Mouse (Mus musculus): ENCODE data around the gene Cartpt. TPM values are rescaled to one million over a fixed set of nuclear protein-coding genes. Genes with fewer than 3 reads are reported as not detected.
A peak's percentile ranks its signal among the peaks of the same experiment; 100 is the strongest.
"Not testable (repeated sequence)": the region's sequence is repeated elsewhere in the genome, so short reads cannot be mapped to it uniquely, and the experiment has no call there.

Cartpt gene
- polyA plus RNA-seq, 1 experiment from 2014 or later = 32.2 TPM

GRCm38 (mm10) chr13:99899670-99900556, 978 bp downstream of the Cartpt start:
- no peak; the same call in 1 of the 2 replicates for ATAC-seq (ENCODE audit: low FRiP score, low read depth)
- 4% methylated on average over 38 of the region's 38 CpGs for WGBS

GRCm38 (mm10) chr13:99898816-99899215, 2.1 kb downstream of the Cartpt start:
- peaks cover 40% of the 10 kb centered on the region for H3K27me3 ChIP-seq
- 23% methylated on average over 14 of the region's 14 CpGs for WGBS
- no peak for ATAC-seq (ENCODE audit: low FRiP score, low read depth)

More at GRCm38 (mm10) chr13:99899670-99900556, 978 bp downstream of the Cartpt start:
- Histone ChIP-seq H3K36me3 (no peaks in the 10 kb centered on the region), H3K4me2 (peak overlapping the region; percentile 80), H3K27me3 (peaks cover 40% of the 10 kb centered on the region), H3K9ac (peak overlapping the region; percentile 35; the same call in 1 of the 2 replicates), H3K4me3 (peak overlapping the region; percentile 43), H3K9me3 (no peaks in the 10 kb centered on the region), H3K27ac (replicated peaks) (no peak overlapping the region), H3K4me1 (replicated peaks) (peaks cover 16% of the 10 kb centered on the region)

GRCm38 (mm10) chr13:99885636-99886035, 15.3 kb downstream of the Cartpt start:
- Histone ChIP-seq H3K27me3 (no peaks in the 10 kb centered on the region), H3K4me2 (no peak overlapping the region), H3K4me1 (replicated peaks) (no peaks in the 10 kb centered on the region), H3K9me3 (no peaks in the 10 kb centered on the region), H3K9ac (no peak overlapping the region), H3K4me3 (no peak overlapping the region), H3K27ac (replicated peaks) (no peak overlapping the region), H3K36me3 (no peaks in the 10 kb centered on the region)
- WGBS = 79% methylated on average over 6 of the region's 6 CpGs
- no peak for ATAC-seq (ENCODE audit: low FRiP score, low read depth)

More at GRCm38 (mm10) chr13:99898816-99899215, 2.1 kb downstream of the Cartpt start:
- Histone ChIP-seq H3K9me3 (no peaks in the 10 kb centered on the region), H3K4me1 (replicated peaks) (peaks cover 16% of the 10 kb centered on the region), H3K4me3 (no peak overlapping the region), H3K36me3 (no peaks in the 10 kb centered on the region), H3K9ac (no peak overlapping the region), H3K4me2 (no peak overlapping the region), H3K27ac (replicated peaks) (no peak overlapping the region)

DNA sequence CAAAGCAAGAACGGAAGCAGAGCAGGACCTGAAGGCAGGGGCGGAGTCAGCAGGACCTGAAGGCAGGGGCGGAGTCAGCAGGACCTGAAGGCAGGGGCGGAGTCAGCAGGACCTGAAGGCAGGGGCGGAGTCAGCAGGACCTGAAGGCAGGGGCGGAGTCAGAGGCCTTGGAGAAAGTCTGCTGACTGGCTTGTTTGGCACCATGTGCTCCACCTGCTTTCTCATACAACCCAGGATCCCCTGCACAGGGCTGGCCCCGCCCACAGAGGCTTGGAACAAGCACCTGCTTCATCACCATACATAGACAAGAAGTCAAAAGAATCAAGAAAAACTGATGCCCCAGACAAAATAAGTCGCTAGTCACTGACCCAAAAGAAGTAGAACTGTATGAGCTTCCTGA, 19.1 kb downstream of the Cartpt start:
- not testable (repeated sequence) for ATAC-seq (ENCODE audit: low FRiP score, low read depth); H3K9me3 ChIP-seq; H3K9ac ChIP-seq; H3K4me3 ChIP-seq; H3K27me3 ChIP-seq; H3K4me1 ChIP-seq (replicated peaks); H3K36me3 ChIP-seq; H3K4me2 ChIP-seq; H3K27ac ChIP-seq (replicated peaks)
- 73% methylated on average over 8 of the region's 8 CpGs for WGBS

DNA sequence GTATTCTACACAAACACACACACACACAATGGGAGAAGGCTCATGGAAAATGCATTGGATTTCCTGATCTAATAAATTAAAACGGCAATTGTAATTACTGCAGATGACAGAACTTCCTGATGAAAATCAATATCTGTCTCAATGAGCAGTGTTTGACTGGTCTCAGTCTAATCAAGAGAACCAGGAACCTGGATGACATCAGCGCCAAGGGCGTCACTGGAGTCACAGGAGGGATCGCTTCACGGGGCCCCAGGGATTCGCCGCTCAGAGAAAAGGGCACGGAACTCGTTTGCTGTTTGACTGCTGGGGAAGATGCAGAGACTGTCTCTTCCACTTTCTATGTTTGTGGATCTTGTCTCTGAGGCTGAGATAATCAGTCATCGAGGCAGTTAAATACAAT, 21.2 kb downstream of the Cartpt start:
- no peak overlapping the region for H3K27ac ChIP-seq (replicated peaks)
- no peaks in the 10 kb centered on the region; the same call in 1 of the 2 replicates for H3K4me1 ChIP-seq (replicated peaks)
- H3K4me3 ChIP-seq = no peak overlapping the region
- no peak overlapping the region for H3K9ac ChIP-seq
- WGBS = 59% methylated on average over 10 of the region's 10 CpGs
- no peaks in the 10 kb centered on the region for H3K9me3 ChIP-seq
- ATAC-seq (ENCODE audit: low FRiP score, low read depth) = no peak
- H3K36me3 ChIP-seq = no peaks in the 10 kb centered on the region
- H3K4me2 ChIP-seq = no peak overlapping the region
- no peaks in the 10 kb centered on the region for H3K27me3 ChIP-seq

- Histone ChIP-seq H3K27me3 (no peaks in the 10 kb centered on the region), H3K36me3 (no peaks in the 10 kb centered on the region), H3K4me3 (no peak overlapping the region), H3K4me2 (no peak overlapping the region), H3K9ac (no peak overlapping the region), H3K4me1 (replicated peaks) (no peaks in the 10 kb centered on the region), H3K27ac (replicated peaks) (no peak overlapping the region), H3K9me3 (no peaks in the 10 kb centered on the region)
- WGBS = 94% methylated on average over 1 of the region's 1 CpGs
- ATAC-seq (ENCODE audit: low FRiP score, low read depth) = no peak
Measured at GRCm38 (mm10) chr13:99872059-99872458, 28.8 kb downstream of the Cartpt start.

DNA sequence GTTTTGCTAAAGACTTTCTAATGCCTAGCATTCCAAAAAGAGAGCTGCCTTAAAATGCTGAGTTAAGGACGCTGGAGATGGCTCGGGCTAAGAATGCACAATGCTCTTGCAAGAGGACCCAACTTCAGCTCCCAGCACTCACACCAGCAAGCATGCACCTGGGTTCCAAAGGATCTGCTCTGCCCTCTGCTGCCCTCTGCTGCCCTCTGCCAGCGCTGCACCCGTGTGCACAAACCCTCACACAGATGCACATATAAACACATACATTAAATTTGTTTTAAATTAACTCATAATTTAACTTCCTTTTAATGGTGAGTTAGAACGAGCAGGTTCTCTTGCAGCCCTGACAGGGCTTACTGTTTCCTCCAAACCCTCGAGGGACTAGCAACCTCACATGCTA, 32.5 kb downstream of the Cartpt start:
- no peak for ATAC-seq (ENCODE audit: low FRiP score, low read depth)
- Histone ChIP-seq H3K36me3 (no peaks in the 10 kb centered on the region), H3K4me1 (replicated peaks) (no peaks in the 10 kb centered on the region), H3K9me3 (no peaks in the 10 kb centered on the region), H3K4me2 (no peak overlapping the region), H3K4me3 (no peak overlapping the region), H3K27ac (replicated peaks) (no peak overlapping the region), H3K9ac (no peak overlapping the region), H3K27me3 (no peaks in the 10 kb centered on the region)
- 93% methylated on average over 6 of the region's 6 CpGs for WGBS

DNA sequence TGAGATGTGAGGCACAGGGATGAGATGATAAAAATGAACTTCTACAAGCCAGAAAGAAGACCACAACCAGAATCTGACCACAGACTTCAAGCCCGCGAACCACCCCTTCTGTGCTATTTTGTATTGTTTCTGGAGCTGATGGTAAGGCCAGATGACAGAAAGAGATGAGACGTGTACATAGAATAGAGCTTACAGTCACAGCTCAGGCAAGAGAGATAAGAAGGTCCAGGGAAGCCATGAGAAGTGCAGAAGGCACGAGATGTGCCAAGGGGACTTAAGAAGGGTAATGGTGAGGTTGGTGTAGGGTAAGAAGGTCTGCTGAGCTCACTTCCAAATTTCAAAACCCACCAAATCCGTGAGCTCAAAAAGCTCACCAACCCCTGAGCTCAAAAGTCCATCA, 36.6 kb downstream of the Cartpt start:
- Histone ChIP-seq H3K27me3 (no peaks in the 10 kb centered on the region), H3K4me3 (no peak overlapping the region), H3K4me2 (no peak overlapping the region), H3K9ac (no peak overlapping the region), H3K4me1 (replicated peaks) (no peaks in the 10 kb centered on the region), H3K27ac (replicated peaks) (no peak overlapping the region), H3K36me3 (no peaks in the 10 kb centered on the region), H3K9me3 (no peaks in the 10 kb centered on the region)
- no peak for ATAC-seq (ENCODE audit: low FRiP score, low read depth)
- WGBS = 83% methylated on average over 5 of the region's 5 CpGs

GRCm38 (mm10) chr13:99860670-99861069, 40.2 kb downstream of the Cartpt start:
- H3K27me3 ChIP-seq = no peaks in the 10 kb centered on the region
- no peak overlapping the region for H3K9ac ChIP-seq
- WGBS = 96% methylated on average over 3 of the region's 3 CpGs
- no peak overlapping the region for H3K27ac ChIP-seq (replicated peaks)
- no peak overlapping the region for H3K4me2 ChIP-seq
- no peaks in the 10 kb centered on the region for H3K4me1 ChIP-seq (replicated peaks)
- H3K4me3 ChIP-seq = no peak overlapping the region
- H3K36me3 ChIP-seq = no peaks in the 10 kb centered on the region
- no peak for ATAC-seq (ENCODE audit: low FRiP score, low read depth)
- no peaks in the 10 kb centered on the region for H3K9me3 ChIP-seq

- no peak overlapping the region for H3K4me3 ChIP-seq
Measured at GRCm38 (mm10) chr13:99859082-99859481, 41.8 kb downstream of the Cartpt start.

GRCm38 (mm10) chr13:99857879-99858278, 43.0 kb downstream of the Cartpt start:
- 70% methylated on average over 2 of the region's 2 CpGs for WGBS
- H3K4me3 ChIP-seq = no peak overlapping the region
- H3K27ac ChIP-seq (replicated peaks) = no peak overlapping the region
- H3K9me3 ChIP-seq = no peaks in the 10 kb centered on the region
- H3K4me1 ChIP-seq (replicated peaks) = no peaks in the 10 kb centered on the region
- no peak overlapping the region for H3K9ac ChIP-seq
- no peaks in the 10 kb centered on the region for H3K27me3 ChIP-seq
- ATAC-seq (ENCODE audit: low FRiP score, low read depth) = no peak
- H3K36me3 ChIP-seq = no peaks in the 10 kb centered on the region
- H3K4me2 ChIP-seq = no peak overlapping the region

More at GRCm38 (mm10) chr13:99859082-99859481, 41.8 kb downstream of the Cartpt start:
- Histone ChIP-seq H3K27me3 (no peaks in the 10 kb centered on the region), H3K36me3 (no peaks in the 10 kb centered on the region), H3K9ac (no peak overlapping the region), H3K27ac (replicated peaks) (no peak overlapping the region), H3K9me3 (no peaks in the 10 kb centered on the region), H3K4me1 (replicated peaks) (no peaks in the 10 kb centered on the region), H3K4me2 (no peak overlapping the region)
- ATAC-seq (ENCODE audit: low FRiP score, low read depth) = peak; percentile 48; the same call in 1 of the 2 replicates
- 6% methylated on average over 1 of the region's 1 CpGs for WGBS

DNA sequence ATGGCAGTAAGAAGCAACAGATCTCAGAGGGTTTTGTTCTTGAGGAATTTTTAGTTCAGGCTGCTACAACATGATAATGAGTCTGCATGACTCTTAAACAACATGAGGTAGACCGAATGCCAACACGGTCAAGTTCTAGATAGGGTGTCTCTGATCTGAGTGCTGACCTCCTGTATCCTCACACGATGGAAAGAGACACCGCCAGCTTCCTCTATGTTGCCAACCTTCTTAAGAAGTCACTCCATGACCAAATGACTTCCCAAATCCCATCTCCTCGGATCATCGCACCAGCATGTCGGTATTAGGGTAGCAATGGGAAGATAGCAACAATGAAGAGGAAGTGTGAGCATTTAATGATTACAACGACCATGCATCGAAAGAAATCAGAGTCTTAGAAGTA, 43.6 kb downstream of the Cartpt start:
- Histone ChIP-seq H3K27me3 (no peaks in the 10 kb centered on the region), H3K4me1 (replicated peaks) (no peaks in the 10 kb centered on the region), H3K9me3 (no peaks in the 10 kb centered on the region), H3K27ac (replicated peaks) (no peak overlapping the region), H3K4me3 (no peak overlapping the region), H3K4me2 (no peak overlapping the region), H3K9ac (no peak overlapping the region), H3K36me3 (no peaks in the 10 kb centered on the region)
- ATAC-seq (ENCODE audit: low FRiP score, low read depth) = no peak
- 80% methylated on average over 9 of the region's 9 CpGs for WGBS
